Mouse (Mus musculus): ENCODE results near the gene Olfr921. TPM values are rescaled to one million over a fixed set of nuclear protein-coding genes. Genes with fewer than 3 reads are reported as not detected.
A peak's percentile ranks its signal among the peaks of the same experiment; 100 is the strongest.

Gene Olfr921
- polyA plus RNA-seq (2012; rRNA removed) (not detected in 2 replicates), polyA plus RNA-seq (2014; fragmentation: Nextera tagmentation; extraction: Ambion mirVana) (not detected in 2 replicates)

GRCm38 (mm10) chr9:38772768-38773167 is at the start of gene Olfr921:
TSS of gene Olfr921 (plus strand) at chr9:38773068.
- Histone ChIP-seq H3K27me3 (ENCODE audit: control insufficient read depth, insufficient read depth, low read length) (no peaks in the 10 kb centered on the region), H3K9ac (replicated peaks) (no peak within 1 kb of the TSS), H3K36me3 (replicated peaks; ENCODE audit: control insufficient read depth, insufficient read depth, low read depth) (no peaks in the 10 kb centered on the region), H3K4me1 (replicated peaks; ENCODE audit: control insufficient read depth in 2 of 2, insufficient read depth in 2 of 2, low read length in 1 of 2) (no peaks in the 10 kb centered on the region), H3K4me2 (ENCODE audit: low read depth) (no peak within 1 kb of the TSS), H3K9me3 (ENCODE audit: control insufficient read depth, low read length) (no peaks in the 10 kb centered on the region), H3K4me3 (ENCODE audit: insufficient read depth in 1 of 2, low read depth in 2 of 2, low read length in 2 of 2) (no peak within 1 kb of the TSS), H3K27ac (no peak within 1 kb of the TSS)
- no peak for DNase-seq (ENCODE audit: low read depth in 3 of 3, low spot score in 3 of 3)
- no peak for ATAC-seq (ENCODE audit: insufficient read depth)
- no peak for TF ChIP-seq EP300 (IDR thresholded peaks at IDR 0.05; ENCODE audit: low read depth)
- TF ChIP-seq CTCF (IDR thresholded peaks at IDR 0.05; ENCODE audit: low read depth): no peak

- Histone ChIP-seq H3K4me1 (replicated peaks; ENCODE audit: control insufficient read depth in 2 of 2, insufficient read depth in 2 of 2, low read length in 1 of 2) (peaks cover 0 to 6% of the 10 kb centered on the region in 2 experiments; a peak in 3 of 4 replicates), H3K27me3 (ENCODE audit: control insufficient read depth, insufficient read depth, low read length) (no peaks in the 10 kb centered on the region), H3K9me3 (ENCODE audit: control insufficient read depth, low read length) (no peaks in the 10 kb centered on the region), H3K9ac (replicated peaks) (no peak overlapping the region), H3K27ac (no peak overlapping the region), H3K4me3 (ENCODE audit: insufficient read depth in 1 of 2, low read depth in 2 of 2, low read length in 2 of 2) (no peak overlapping the region), H3K36me3 (replicated peaks; ENCODE audit: control insufficient read depth, insufficient read depth, low read depth) (no peaks in the 10 kb centered on the region), H3K4me2 (ENCODE audit: low read depth) (no peak overlapping the region)
- 76% methylated on average over 1 of the region's 1 CpGs for WGBS (ENCODE audit: insufficient replicate concordance)
- no peak for ATAC-seq (ENCODE audit: insufficient read depth)
- no peak for DNase-seq (ENCODE audit: low read depth in 3 of 3, low spot score in 3 of 3)
- no peak for TF ChIP-seq CTCF (IDR thresholded peaks at IDR 0.05; ENCODE audit: low read depth)
- no peak for TF ChIP-seq EP300 (IDR thresholded peaks at IDR 0.05; ENCODE audit: low read depth)
These were observed 48.8 kb upstream of the Olfr921 start for GRCm38 (mm10) chr9:38724044-38724443.

GRCm38 (mm10) chr9:38728218-38728617 is 44.6 kb upstream of the Olfr921 start:
- no peak for DNase-seq (ENCODE audit: low read depth in 3 of 3, low spot score in 3 of 3)
- ATAC-seq (ENCODE audit: insufficient read depth): no peak

GRCm38 (mm10) chr9:38741408-38741807 is 31.5 kb upstream of the Olfr921 start:
- Histone ChIP-seq H3K9me3 (ENCODE audit: control insufficient read depth, low read length) (no peaks in the 10 kb centered on the region), H3K27ac (no peak overlapping the region), H3K36me3 (replicated peaks; ENCODE audit: control insufficient read depth, insufficient read depth, low read depth) (no peaks in the 10 kb centered on the region), H3K9ac (replicated peaks) (no peak overlapping the region), H3K4me3 (ENCODE audit: insufficient read depth in 1 of 2, low read depth in 2 of 2, low read length in 2 of 2) (no peak overlapping the region), H3K27me3 (ENCODE audit: control insufficient read depth, insufficient read depth, low read length) (no peaks in the 10 kb centered on the region), H3K4me2 (ENCODE audit: low read depth) (no peak overlapping the region), H3K4me1 (replicated peaks; ENCODE audit: control insufficient read depth in 2 of 2, insufficient read depth in 2 of 2, low read length in 1 of 2) (peaks cover 0 to 11% of the 10 kb centered on the region in 2 experiments; a peak in 3 of 4 replicates)
- TF ChIP-seq CTCF (IDR thresholded peaks at IDR 0.05; ENCODE audit: low read depth) (no peak), EP300 (IDR thresholded peaks at IDR 0.05; ENCODE audit: low read depth) (no peak)
- ATAC-seq (ENCODE audit: insufficient read depth) (no peak), DNase-seq (ENCODE audit: low read depth in 3 of 3, low spot score in 3 of 3) (no peak)
- WGBS (ENCODE audit: insufficient replicate concordance): 57% methylated on average over 1 of the region's 1 CpGs

More at GRCm38 (mm10) chr9:38728218-38728617, 44.6 kb upstream of the Olfr921 start:
- Histone ChIP-seq H3K27me3 (ENCODE audit: control insufficient read depth, insufficient read depth, low read length) (no peaks in the 10 kb centered on the region), H3K4me3 (ENCODE audit: insufficient read depth in 1 of 2, low read depth in 2 of 2, low read length in 2 of 2) (no peak overlapping the region), H3K36me3 (replicated peaks; ENCODE audit: control insufficient read depth, insufficient read depth, low read depth) (no peaks in the 10 kb centered on the region), H3K27ac (no peak overlapping the region), H3K4me2 (ENCODE audit: low read depth) (no peak overlapping the region), H3K4me1 (replicated peaks; ENCODE audit: control insufficient read depth in 2 of 2, insufficient read depth in 2 of 2, low read length in 1 of 2) (no peaks in the 10 kb centered on the region), H3K9me3 (ENCODE audit: control insufficient read depth, low read length) (no peaks in the 10 kb centered on the region), H3K9ac (replicated peaks) (no peak overlapping the region)
- no peak for TF ChIP-seq EP300 (IDR thresholded peaks at IDR 0.05; ENCODE audit: low read depth)
- TF ChIP-seq CTCF (IDR thresholded peaks at IDR 0.05; ENCODE audit: low read depth): no peak
- WGBS (ENCODE audit: insufficient replicate concordance): 70% methylated on average over 3 of the region's 3 CpGs

- 33% methylated on average over 4 of the region's 4 CpGs for WGBS (ENCODE audit: insufficient replicate concordance)
- TF ChIP-seq EP300 (IDR thresholded peaks at IDR 0.05; ENCODE audit: low read depth) (peak; percentile 77), CTCF (IDR thresholded peaks at IDR 0.05; ENCODE audit: low read depth) (no peak)
- Histone ChIP-seq H3K4me2 (ENCODE audit: low read depth) (peak overlapping the region; percentile 36), H3K27me3 (ENCODE audit: control insufficient read depth, insufficient read depth, low read length) (no peaks in the 10 kb centered on the region), H3K4me1 (replicated peaks; ENCODE audit: control insufficient read depth in 2 of 2, insufficient read depth in 2 of 2, low read length in 1 of 2) (peaks cover 0 to 11% of the 10 kb centered on the region in 2 experiments; a peak in 3 of 4 replicates), H3K4me3 (ENCODE audit: insufficient read depth in 1 of 2, low read depth in 2 of 2, low read length in 2 of 2) (no peak overlapping the region), H3K9ac (replicated peaks) (no peak overlapping the region), H3K36me3 (replicated peaks; ENCODE audit: control insufficient read depth, insufficient read depth, low read depth) (no peaks in the 10 kb centered on the region), H3K27ac (peak overlapping the region; percentile 55), H3K9me3 (ENCODE audit: control insufficient read depth, low read length) (no peaks in the 10 kb centered on the region)
- ATAC-seq (ENCODE audit: insufficient read depth) (peak; percentile 99), DNase-seq (ENCODE audit: low read depth in 3 of 3, low spot score in 3 of 3) (peak; percentile 51 to 56 (median 52))
These were observed 28.1 kb upstream of the Olfr921 start for GRCm38 (mm10) chr9:38744619-38745315.

Measured in liver, embryonic 14.5 days (tissue).